Mouse (Mus musculus) cortical plate, adult 2 months (tissue): ENCODE measurements around the gene Dock2.

ENCODE experiments used
- CTCF ChIP-seq: fragments of 200-500 bp; IDR thresholded peaks from 2 replicates; pipeline ENCODE4 v1.5.1; 2011; ENCODE audit warnings: mild to moderate bottlenecking, control low read depth, low read length; ENCODE audit not compliant: insufficient read depth; ENCODE audit errors: extremely low read depth
- POLR2A ChIP-seq: fragments of 200-500 bp; IDR thresholded peaks from 2 replicates; pipeline ENCODE4 v1.6.1; 2011; ENCODE audit warnings: mild to moderate bottlenecking, low read length, control low read depth; ENCODE audit not compliant: insufficient read depth; ENCODE audit errors: extremely low read depth

DNA sequence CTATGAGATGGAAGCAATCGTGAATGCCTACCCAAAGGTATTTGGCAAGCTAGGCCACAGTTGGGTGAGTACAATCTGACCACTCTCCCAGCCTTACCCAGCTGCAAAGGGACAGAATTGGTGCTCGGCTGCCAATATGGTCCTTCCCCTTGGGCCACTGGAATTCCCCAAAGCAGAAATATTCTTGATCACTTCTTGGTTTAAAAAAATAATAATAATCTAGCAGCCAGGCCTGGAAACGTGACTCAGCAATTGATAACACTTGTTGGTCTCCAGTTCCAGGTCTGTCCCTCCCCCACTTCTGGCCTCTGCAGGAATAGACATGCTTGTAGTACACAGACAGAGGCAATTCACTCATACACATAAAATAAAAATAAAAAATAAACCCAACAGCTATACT is 56.2 kb downstream of the Dock2 start:
- TF ChIP-seq POLR2A (no peak), CTCF (no peak)
